Mouse (Mus musculus): Measurements from ENCODE around the gene Trank1.

Trank1 gene

DNA sequence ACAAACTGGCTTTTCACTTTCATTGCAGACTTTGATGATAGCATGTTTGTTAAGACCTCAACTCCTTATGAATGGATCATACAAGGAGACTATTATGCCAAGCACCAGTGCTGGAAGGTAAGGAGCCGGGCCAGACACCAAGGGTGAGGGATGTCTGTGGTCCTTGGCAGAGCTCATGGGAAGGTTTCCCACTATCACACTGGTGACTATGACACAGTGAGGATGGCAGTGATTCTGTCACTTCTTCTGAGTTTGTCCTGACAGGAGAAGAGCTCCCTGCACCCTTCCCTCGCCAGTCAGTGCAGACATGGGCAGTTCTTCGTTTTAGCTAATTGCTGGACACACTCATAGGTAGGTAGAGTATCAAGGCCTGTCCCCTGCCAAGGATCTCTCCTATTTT lies 71.5 kb downstream of the Trank1 start:
- no peak for DNase-seq

DNA sequence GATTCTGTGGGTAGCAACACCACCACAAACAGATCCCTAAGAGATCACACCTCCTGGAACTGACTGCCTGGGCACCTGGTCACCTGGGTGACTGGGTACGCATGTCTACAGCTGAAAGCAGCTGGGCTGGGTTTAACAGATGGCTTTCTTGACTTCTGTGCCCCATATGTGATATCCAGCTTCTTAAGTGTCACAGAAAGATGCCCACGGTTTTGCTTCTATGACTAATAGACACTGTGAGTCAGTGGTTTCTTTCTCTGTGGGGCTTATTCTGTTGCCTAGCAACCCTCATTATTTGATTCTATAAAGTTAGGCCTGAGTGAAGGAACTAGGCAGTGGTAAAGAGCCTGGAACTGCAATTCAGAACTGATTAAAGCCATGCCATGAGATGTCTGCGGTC lies 72.2 kb downstream of the Trank1 start:
- DNase-seq: no peak

DNA sequence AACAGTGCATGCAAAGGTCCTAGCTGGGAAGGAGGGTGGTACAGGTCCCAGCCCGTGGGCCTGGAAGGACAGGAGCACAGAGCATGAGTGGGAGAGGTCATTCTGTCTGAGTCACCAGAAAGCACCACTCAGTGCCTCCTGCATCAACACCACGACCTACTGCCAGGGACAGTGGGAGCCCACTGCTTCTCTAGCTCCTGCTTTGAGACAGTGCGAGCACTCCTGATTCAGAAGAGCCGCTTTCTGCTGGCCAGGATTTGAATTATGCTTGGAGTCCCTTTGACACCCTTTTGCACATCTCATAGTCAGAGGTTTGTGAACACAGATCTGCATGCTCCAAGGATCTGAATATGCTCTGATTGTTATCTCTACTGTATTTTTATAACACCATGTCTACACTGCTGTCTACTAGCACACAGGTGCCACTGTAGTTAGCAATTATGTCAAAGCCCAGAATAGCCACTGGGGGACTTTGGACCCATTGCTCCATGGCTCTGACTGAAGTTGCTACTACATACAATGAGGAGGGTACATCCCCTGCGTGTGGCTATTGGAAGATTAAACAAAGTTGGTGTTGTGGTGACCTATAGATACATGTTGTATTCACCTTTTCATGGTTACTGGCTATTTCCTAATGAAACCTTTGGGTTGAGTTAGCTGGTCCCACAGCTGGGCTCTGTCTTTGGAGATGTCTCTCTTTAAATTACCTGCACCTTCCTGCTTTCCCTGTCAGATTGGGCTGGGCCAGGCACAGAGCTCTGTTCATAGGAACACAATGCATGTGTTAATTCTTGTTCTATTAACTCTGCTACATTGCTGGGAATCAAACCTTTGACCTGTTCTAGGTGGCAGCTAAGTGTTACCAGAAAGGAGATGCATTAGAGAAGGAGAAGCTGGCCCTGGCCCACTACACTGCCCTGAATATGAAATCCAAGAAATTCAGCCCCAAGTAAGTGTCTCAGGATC lies 74.3 kb downstream of the Trank1 start:
- DNase-seq: no peak

DNA sequence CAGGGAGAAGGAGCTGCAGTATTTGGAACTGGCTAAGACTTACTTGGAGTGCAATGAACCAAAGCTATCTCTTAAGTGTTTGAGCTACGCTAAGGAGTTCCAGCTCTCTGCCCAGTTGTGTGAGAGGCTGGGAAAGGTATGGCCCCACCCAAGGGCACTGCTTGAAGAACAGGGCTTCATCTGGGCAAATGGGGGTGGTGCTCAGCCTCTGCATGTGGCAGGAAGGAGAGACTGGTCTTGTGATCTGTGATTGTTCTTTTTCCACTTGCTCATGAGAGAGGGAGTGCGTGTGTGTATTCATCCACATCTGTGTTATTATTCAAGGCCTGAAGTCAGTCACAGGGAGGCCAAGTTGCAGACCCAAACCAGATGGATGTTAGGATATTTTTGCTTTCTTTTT lies 75.0 kb downstream of the Trank1 start:
- DNase-seq: no peak

DNA sequence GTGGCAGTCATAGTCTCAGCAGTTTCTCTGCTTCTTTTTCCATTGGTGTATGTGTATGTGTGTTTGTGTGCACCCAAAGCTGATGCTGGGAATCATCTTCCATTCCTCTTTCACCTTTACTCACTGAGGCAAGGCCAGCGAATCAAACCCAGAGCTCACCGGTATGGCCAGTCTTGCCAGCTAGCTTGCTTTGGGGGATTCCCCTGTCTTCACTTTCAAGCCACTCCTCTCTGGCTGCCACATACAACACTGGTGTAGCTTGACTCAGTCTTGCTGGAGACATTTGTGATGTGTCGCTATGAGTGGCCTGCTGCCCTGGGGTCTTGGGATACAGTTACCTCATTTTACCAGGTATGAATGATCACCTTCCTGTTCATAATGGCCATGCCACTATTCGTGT lies 76.0 kb downstream of the Trank1 start:
- no peak for DNase-seq

DNA sequence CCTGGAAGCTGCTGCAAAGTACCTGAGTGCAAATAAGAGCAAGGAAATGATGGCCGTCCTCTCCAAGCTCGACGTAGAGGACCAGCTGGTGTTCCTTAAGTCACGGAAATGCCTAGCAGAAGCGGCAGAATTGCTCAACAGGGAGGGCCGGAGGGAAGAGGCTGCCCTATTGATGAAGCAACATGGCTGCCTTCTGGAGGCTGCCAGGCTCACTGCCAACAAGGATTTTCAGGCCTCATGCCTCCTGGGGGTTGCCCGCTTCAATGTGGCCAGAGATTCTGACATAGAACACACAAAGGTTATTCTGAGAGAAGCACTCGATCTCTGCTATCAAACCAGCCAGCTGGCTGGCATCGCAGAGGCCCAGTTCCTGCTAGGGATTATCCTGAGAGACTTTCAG lies 78.5 kb downstream of the Trank1 start:
- DNase-seq: no peak

DNA sequence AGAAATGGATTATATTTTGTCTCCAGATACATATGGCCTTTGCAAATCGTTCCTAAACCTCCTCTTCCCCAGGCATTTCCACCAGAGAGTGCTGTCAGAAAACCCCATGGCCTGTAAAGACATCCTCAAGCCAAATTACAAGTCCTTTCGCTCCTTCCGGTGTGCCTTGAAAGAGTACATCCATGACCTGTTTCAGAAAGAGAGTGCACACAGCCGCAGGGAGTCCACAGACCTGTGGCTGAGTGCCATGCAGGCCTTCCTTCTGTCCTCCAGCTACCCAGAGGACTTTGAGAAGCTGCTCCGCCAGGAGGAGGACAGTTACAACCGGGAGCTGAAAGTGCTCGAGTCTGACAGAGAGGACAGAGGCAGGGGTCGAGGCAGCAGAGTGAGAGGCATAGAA lies 79.5 kb downstream of the Trank1 start:
- no peak for DNase-seq

DNA sequence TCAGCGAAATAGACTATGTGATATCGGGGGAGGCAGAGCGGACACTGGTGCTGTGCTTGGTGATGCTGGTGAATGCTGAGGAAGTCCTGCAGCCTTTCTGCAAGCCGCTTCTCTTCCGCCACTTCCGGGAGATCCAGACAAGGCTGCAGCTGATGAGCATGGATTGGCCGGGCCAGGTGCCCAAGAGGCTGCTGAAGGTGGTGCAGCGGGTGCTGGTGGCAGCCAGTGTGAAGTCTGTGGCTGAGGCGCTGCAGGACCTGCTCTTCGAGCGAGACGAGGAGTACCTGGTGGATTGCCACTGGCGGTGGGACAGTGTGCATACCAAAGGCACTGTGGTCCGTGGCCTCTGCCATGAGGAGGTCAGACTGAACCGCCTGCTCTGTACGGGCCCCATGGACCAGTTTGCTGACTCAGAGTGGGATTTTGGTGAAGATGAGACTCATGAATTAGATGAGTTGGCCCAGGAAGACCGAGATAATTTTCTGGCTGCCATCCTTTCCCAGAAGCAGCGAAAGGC lies 80.4 kb downstream of the Trank1 start:
- no peak for DNase-seq

DNA sequence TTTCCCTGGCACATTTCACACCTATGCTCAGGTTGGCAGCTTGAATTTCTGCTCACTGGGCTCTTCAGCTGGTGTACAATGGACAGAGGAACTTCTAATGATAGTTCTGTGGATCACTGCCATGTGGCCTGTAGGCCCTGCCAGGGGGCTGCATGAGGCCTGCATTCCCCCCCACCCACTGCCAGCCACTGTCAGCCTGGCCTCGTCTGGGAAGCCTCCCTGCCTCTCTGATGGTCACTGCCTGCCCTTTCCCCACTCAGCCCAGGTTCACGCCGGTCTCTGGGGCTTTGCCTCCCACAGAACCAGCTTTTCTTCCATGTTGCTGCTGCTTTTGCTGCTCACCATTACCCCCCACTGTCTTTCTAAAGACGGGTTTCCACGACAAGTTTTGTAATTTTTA lies 83.7 kb downstream of the Trank1 start:
- DNase-seq: no peak

DNA sequence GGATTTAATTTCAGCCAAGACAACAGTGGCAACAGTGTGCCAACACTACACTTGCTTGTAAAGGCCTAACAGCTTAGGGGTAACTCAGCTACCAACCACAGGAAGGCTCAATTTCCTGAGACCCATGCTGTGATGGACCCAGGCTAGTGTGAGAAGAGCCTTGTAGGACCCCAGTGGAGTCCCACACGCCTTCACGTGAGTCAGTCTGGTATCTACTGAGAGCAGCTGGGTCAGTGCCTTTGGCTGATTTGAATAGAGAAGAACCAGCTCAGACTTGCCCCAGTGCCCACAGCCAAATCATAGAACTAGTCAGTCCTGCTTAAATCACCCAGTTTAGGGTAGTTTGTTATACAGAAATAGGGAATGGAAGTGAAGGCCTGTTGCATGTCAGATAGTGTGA lies 86.5 kb downstream of the Trank1 start:
- DNase-seq: no peak

DNA sequence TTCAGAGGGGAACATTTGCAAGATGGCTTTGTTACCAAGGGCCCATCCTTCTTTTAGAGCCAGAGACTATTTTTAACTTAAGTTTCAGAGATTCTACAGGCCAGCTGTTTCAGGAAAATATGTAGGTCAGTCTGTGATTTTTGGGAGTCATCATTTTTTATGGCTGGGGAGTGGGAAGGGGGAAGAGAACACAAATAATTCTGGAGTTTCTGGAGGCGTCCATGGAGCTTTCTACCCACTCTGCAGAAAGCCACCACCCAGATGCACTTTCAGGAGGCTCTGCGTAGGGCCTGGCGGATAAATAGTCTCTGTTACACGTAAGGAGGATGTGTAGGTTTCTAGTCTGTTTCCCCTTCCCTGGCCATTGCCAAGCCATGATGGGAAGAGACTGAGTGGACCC lies 88.5 kb downstream of the Trank1 start:
- no peak for DNase-seq

DNA sequence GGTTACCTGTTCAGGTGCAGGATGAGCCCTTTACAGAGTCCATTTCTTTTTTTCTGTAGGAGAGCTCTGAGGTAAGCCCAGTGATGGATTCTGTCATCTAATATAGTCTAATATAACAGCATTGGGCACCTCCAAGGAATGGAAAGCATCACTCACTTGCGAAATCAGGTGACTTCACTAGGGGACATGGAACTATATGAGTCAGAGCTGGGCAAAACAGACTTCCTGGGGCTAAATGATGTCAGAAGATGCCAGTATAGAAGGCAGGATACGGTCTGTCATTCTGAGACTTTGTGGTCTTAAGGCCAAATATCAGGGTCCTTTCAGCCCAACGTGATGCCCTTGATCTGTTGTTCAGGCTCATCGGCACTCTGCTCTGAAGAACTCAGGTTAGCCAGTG lies 91.6 kb downstream of the Trank1 start:
- DNase-seq: no peak

DNA sequence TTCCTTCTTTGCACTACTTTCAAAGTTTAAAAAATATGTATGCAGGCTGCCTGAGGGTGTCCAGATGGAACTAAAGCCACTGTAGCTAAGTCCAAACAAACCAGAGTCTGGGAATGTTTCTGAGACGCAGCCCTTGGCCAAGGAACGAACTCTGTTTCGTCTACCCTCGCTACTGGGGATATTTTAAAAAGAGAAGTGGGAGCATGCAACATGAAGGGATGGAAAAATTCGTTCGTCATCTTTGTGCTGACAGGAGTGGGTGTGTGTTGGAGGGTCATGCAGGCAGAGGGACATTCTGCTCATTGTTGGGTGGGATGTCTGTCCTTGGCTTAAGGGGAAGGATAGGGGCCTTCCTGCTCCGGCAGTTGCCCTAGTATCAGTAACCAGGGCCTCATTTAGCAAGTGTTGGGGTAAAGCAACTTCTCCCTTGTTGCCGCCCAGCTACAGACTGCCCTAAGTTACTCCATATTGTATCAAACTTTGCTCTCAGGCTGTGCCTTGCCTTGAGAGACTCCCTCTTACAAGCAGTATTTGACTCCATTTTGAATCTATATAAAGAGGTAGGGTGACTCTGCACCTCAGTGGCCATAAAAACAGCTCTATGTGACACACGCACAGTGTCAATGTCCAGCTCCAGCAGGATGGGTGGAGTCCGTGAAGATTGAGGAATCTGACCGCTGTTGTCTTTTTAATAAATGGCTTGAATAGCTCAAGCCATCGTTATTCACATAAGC lies 93.0 kb downstream of the Trank1 start:
- no peak for DNase-seq

DNA sequence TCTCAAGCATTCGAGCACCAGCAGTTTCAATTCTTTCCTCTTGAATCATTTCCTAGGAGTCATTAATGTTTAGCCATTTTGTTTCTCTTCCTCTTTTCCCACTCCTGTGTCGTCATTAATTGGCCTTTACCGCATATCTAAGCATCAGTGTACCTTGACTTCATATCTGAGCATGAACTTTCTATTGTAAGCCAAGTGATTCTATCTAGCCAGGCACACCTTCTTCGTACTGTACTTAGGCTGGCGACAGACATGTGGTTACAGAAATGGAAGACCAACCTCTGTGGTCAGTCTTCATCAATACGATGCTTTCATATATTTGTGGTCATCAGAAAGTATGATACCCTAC lies 93.5 kb downstream of the Trank1 start:
- DNase-seq: no peak

DNA sequence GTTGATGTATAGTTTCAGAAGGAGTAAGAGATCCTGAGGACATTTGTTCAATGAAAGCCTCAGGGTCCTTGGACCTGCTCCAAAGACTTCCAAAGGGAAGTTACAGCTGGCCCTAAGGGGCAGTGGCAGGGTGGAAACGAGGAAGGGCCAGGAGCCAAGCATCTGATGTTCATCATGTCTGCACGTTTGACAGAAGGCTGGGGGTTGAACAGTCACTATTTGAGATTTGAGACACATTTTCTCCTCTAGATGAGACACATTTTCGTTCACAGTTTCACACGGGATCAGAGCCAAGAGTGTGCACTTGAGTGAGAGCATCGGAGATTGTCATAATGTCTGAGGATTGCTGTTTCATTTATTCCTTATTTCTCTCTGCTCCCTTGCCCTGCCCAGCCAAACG lies 96.5 kb downstream of the Trank1 start:
- no peak for DNase-seq

DNA sequence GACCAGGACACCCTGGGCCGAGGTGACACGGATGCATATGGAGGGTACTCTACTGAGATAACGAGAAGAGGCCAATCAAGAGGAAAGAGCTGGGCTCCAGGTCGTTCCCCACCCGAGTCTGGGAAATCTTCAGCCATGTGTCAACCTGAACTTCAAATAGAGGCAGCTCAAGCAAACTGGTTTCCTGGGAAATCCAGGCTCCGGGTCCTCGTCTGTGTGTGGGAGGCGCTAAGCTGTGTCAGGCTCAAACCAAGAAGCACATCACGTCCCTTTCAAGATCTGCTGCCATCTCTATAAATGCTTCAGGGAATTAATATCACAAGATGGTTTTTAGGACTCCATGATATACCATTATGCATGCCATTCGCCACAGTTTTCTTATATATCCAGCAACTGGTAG lies 96.9 kb downstream of the Trank1 start:
- DNase-seq: no peak

DNA sequence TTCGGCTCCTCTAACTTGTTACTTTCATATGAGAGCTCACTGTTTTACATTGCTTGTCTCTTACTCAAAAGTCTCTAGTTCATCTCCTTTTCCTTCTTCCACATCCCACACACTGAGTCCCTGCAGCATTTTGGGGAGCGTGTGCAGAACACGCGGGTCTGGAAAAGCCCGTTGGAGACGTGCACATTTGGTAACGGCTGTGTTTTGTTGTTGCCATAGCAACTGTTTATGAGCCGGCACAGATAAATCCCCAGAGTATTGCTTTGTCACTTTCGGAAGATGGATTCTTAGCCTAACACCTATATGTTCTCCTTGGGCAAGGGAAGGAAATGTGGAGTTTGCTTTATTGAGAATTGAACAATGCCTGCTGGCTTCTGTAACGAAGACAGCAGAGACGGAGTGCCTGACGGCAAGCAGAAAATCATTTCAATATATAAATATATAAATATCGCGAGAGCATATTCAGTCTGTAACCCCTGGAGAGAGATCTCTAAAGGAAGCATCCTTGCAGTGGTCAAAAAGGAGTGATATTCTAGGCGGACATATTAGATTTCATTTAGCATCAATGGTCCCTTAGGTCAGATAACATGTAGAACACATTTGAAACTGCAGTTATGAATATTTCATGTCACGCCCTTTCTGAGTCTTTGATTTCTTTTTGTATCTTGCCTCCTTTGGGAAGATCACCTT lies 101.1 kb downstream of the Trank1 start:
- DNase-seq: no peak

DNA sequence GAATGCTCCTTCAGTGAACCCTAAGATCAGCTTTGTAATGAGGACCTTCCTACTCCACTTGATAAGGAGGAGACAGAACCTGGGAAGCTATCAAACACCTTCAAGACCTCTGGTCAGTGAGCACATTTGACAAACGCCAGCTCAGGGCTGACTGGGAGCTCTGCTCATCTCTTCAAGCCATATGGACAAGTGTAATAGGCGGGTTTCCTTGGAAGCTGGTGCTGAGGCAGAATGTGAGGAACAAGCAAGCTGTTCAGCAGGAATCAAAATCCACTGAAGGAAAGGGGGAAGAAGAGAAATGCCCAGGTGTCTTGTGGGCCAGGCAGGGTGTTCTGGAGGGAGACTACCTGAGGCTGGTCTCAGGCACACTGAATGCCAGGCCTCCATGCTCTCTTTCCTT lies 110.3 kb downstream of the Trank1 start:
- no peak for DNase-seq

DNA sequence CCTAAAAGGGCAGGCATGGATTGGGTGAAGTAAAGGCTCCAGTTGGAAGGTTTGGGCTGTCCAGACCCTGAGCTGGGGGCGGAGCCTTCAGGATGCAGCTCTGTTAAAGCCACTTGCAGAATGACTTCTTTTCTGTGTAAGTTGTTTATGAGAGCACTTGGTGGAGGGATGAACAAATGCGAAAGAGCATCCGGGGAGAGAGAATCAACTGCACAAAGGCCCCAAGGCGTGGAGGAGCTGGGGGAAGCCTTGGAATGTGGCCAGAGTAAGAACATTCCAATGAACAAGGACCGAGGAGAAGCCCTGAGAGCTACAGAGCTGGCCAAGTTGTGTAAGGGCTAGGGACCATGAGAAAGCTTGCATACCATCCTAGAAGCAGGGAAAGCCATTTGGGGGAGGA lies 111.0 kb downstream of the Trank1 start:
- DNase-seq: no peak

DNA sequence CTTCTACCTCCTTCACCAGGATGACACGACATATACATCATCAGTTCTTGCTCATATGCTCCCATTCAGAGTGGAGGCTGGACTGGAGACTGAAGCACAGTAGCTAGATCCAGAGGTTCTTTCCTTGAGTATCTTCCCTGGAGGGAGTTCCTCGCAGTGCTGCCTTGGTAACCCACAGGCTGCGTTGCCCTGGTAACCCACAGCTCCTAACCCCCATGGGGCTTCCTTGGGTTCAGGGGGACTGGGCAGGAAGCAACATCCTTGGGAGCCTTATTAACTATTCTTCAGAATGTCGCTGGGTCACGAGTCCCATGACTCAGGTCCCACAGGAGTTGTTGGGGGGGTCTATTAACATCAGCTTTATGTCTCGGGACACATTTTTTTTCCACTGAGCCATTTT lies 113.6 kb downstream of the Trank1 start:
- DNase-seq: no peak

DNA sequence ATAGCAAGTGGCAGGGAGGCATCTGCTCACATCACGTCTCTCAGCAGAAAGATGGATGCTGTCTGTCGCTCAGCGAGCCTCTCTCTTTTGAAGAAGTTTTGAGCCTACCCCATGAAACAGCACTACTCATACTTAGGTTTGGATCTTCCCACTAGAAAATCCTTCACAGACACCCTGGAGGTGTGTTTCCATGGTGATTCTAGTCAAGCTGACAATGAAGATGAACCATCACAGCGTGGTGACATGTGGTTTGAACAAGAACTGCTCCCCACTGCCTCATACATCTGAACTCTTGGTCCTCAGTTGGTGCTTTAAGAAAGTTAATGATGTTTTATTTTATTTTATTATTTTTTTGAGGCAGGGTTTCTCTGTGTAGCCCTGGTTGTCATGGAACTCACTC lies 114.4 kb downstream of the Trank1 start:
- DNase-seq: no peak

DNA sequence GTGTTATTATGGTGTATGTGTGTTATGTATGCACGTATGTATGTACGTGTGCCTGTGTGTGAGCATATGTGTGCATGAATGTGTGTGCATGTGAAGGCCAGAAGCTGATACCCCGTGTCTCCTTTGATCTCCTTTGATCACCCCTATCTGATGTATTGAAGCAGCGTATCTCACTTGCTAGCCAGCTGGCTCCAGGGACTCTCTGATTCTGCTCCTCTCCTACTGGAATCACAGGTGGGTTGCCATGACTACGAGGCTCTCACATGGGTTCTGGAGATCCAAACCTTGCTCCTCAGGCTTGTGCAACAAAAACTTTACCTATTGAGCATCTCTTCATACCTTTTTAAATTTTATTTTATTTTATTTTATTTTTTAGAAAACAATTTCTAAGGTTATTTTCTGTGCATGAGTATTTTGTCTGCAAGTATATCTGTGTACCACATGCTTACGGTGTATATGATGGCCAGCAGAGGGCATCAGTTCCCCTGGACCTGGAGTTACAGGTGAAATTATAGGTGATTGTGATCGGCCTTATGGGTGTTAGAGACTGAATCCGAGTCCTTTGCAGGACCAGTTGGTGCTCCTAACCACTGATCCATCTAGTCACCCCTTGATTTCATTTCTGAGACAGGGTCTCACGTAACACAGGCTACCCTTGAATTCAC lies 116.5 kb downstream of the Trank1 start:
- DNase-seq: no peak

Data from thymus, adult 18-20 months (tissue).